Mouse (Mus musculus) right cerebral cortex, postnatal 36 days (tissue): ENCODE measurements at regions not wholly inside any gene's neighbourhood (a gene's known extent, or its start where the extent isn't known, plus 50 kb on each side); places are given as distances from the start of the nearest gene placed in this dataset.
"Not testable (repeated sequence)": the region's sequence is repeated elsewhere in the genome, so short reads cannot be mapped to it uniquely, and the experiment has no call there.

Experiments
- DNase-seq, 2 experiments: peaks; one replicate each; pipeline ENCODE4 v3.0.0; 2022; ENCODE audit warnings: low spot score in 2 of 2, mixed read lengths in 1 of 2

DNA sequence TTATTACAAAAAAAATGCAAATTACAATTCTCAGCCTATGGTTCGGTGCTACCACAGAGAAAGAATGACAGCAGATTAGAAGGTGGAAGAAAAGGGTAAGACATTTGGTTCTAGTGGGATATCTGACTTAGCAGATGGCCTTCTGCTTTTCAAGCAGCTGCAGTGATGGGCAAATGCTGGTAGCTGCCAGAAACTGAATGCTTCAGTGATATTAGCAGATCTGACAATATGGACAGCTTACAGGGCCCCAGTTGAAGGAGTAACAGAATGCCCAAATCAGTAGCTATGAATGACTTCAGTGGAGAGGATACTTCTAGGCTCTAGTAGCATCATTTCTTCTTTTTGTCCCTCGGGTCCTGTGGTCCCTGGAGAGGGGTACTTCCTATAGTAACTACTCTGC, 143.9 kb upstream of the Rps6ka3 start:
- DNase-seq, result no peak

DNA sequence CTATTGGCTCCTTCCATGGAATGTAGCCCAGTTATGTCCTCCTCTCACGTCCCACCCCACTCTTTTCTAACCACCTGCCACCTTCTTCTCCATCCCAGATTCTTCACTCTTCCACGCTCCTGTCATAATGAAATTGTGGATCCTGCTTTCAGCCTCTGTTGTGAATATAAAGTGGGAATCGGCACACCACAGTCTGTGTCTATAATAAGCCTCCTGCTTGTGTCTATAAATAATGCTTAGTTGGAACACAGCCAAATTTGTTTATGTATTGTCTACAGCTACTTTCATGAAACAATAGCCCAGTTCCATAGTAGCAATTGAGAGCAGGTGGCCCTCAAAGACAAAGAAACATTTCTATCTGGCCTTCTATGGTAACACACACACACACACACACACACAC, 137.5 kb upstream of the Rps6ka3 start:
- DNase-seq, result no peak

DNA sequence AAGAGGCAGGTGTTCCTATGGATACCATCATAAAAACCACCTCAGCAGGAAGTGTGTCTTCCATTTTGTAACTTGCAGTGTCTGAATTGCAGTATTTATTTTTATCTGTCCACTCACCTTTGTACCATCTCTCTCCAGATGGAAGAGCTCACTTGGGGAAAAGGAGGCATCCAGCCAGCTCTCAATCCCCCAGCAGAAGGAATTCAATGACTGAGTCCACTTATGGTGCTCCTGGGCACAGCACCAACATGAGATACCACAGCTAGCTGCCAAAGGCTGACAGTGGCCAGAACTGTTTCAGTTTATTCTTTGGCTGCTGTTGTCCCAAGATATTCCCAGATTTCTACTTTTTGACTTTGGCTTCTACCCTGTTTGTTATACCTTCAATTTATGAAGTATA, 136.6 kb upstream of the Rps6ka3 start:
- DNase-seq, result no peak

DNA sequence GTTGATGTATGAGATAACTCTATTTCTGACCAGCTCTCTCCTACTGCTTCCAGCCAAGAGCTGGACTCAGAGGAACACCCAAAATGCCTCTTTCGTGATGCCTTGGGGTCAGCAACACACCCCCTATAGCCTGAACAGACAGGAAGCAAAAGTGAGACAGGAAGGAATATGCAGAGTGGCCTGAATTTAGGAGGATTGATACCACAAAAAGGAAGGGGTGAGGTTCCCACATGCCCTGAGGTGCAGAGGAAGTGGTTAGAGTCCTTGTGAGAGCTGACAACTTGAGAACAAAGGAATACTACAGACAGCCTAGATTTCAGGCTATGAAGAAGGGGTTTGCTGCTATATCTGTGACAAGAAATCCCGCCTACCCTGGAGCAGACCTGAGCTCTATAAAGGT, 129.6 kb upstream of the Rps6ka3 start:
- no peak for DNase-seq

DNA sequence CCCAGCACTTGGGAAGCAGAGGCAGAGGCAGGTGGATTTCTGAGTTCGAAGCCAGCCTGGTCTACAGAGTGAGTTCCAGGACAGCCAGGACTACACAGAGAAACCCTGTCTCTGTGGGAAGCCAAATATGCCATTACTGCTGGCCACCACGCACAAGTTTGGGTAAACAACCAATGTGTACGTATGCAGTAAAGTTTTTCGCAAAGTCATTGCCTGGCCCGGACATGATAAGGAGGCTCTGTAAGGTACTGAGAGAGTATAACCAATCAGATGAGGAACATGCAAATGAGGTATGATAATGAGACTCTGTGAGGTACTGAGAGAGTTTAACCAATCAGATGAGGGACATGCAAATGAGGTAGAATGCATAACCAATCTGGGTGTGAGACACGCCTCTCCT, 99.5 kb upstream of the Rps6ka3 start:
- not testable (repeated sequence) for DNase-seq

DNA sequence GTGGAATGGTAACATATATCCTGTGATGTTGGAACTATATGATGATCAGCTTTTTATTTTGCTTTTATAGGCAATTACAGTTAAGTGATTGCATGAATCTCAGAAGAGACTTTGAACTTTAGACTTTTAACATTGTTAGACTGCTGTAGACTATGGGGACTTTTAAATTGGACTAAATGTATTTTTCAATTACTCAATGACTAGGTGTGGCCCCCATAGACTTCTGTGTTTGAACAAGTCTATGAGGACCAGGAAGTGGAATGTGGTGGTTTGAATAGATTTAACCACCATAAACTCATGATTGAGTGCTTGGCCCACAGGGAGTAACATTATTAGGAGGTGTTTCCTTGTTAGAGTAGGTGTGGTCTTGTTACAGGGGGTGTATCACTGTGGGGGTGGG, 93.9 kb upstream of the Rps6ka3 start:
- DNase-seq, result no peak

DNA sequence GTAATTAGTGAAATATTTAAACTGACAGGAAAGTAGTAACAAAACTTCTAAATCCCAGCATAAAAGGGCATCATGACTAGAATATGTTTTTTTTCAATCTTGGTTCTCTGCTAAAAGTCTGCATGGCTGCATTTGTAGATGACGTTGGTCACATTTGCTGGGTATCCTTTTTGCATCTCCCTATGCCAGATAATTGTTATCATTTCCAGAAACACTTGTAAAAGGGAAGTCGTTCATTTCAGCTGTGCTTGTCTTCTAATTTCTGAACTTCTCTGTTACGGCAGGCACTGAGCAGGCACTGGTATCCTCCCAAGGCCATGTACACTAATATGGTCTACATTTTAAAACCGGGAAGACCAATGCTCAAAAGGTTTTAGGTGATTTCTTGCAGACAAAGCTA, 69.6 kb upstream of the Rps6ka3 start:
- DNase-seq, result no peak

DNA sequence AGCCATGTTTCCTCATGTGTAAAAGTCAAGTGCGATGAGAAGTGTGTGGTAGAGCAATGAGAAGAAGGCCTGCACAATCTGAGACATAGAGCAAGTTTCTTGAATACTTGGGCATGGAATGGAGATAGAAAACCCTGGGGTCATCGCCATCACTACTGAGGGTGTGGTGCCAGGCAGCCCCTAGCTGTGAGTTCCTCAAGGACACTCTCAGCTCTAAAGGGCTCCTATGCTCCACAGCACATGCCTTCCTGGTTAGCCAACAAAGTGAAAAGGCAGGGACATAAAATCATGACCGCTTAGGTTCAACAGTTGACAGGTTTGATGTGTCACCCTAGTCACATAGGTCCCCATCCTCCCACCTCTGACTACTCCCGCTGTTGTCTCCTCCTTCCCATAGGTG, 66.8 kb upstream of the Rps6ka3 start:
- no peak for DNase-seq

DNA sequence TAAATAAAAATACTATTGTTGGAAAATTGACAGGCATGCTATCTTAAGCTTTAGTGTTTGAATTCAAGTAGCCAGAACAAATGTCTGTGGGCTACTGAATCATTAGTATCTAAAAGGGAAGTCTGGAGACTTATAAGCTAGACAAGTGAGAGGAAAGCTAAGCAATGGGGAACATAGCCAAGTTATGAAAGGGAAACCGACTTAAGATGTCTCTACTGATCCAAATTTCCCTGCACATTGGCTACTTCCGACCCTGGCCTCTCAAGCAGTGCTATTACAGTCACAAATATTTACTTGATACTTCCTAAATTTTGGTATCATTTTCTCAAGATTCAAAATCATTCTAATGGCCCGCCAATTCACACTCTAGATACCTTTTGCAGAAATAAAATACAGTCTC, 65.4 kb upstream of the Rps6ka3 start:
- no peak for DNase-seq

DNA sequence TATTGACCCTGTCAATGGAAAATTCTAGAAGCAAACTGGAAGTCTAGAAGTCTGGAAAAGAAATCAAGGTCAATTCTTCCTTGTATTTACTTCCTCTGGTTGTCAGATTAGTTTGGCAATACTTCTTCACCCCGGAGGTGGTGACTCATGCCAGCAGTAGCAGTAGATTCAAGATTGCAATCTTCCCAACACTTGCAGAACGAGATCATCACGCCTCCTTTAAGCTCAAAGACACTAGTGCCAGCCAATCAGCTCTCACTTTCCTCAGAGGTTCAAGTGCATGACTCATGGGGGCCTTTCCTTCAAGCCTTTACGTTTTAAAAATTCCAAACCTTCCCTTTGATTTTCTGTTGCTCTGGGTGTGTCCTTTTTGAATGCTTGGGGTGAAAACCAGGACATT, 64.9 kb upstream of the Rps6ka3 start:
- no peak for DNase-seq

DNA sequence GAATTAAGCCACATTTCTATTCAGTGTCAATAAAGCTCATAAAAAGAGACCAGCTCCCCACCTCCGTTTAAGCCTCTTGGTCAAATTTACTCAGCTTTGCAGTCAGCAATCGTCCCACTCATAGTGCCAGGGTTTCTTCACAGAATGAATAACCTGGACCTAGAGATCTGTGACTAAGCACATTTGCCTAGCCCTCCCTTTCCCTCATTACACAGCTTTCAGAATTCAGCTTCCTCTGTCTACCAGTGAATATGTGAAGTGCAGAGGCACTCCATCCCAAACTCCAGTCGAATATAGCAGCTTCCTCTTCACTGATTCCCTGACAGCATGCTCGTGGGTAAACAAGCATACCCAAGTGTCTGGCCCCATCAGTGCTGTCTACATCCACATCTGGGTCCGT, 54.3 kb upstream of the Rps6ka3 start:
- DNase-seq, result no peak

DNA sequence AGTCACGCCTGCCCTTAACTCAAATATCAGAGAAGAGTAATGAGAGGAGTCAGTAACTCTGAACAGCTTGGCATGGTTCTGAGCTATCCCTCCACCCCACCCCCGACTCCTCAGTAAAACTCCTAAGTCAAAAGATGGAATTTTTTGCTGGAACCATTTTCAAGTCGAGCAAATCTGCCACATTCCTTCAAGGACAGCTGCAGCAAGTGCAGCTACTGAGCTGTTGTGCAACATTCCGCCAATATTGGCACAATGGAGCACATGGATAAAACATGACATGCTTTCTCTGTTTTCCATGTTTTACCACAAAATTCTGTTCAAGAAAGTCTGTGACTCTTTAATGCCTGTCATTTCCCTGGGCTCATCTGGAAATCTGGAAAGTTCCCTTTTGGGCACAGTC, 53.1 kb upstream of the Rps6ka3 start:
- DNase-seq, result no peak

DNA sequence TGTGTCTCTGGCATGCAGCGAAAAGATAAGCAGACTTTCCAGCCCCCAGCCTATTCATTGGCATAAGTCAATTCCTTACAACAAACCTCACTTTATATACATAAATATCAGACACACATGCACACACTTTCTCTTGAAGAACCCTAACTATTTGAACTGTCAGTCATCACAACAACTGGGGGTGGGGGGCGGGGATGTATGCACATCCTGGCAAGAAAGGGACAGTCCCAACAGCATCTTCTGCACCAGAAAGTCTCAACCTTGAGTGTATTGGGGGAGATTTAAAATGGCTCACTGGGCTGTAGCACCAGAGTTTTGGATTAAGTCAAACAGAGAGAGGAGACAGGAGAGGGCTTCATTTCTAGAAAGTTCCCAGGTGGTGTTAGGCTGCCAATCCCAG, 50.4 kb upstream of the Rps6ka3 start:
- DNase-seq, result no peak
